ENCODE assay signal across 8 mouse cellular contexts in genomic region chr7:112085062-112085461, GRCm38 (mm10).
A peak's percentile ranks its signal among the peaks of the same experiment; 100 is the strongest.
DNase-seq lines count a peak whose midpoint lies in the region; ATAC-seq and TF ChIP-seq lines count a peak whose summit lies in the region.

No protein-coding gene starts in this region.

- peak; percentile 92 for DNase-seq in adrenal gland, postnatal 10 days
- DNase-seq in embryo, embryonic 11.5 days (ENCODE audit: low read depth, low spot score), result peak; percentile 73
- peak; percentile 62 for DNase-seq in large intestine, adult 2 months (ENCODE audit: low read depth, low spot score)
- peak; percentile 93 for DNase-seq in lung, embryonic 14.5 days
- peak; percentile 88 to 91 for DNase-seq in right cerebral cortex, adult 2 months (ENCODE audit: low spot score in 2 of 2)
- peak; percentile 91 for DNase-seq in urinary bladder, postnatal 14 days (ENCODE audit: low spot score)

- peak; percentile 91 for ATAC-seq in granulocyte monocyte progenitor cell, adult 5-6 weeks (replicated peaks; ENCODE audit: poor library complexity, severe bottlenecking)
- ATAC-seq in lung, embryonic 14.5 days (ENCODE audit: insufficient read depth), result no peak; the same call in 1 of the 2 replicates

- no peaks in the 10 kb centered on the region for H3K27me3 ChIP-seq in E14TG2a.4 (ENCODE audit: insufficient read depth, low read length)
- no peaks in the 10 kb centered on the region for H3K27me3 ChIP-seq in lung, embryonic 14.5 days (ENCODE audit: insufficient read depth, low read length)

- H3K4me3 ChIP-seq in E14TG2a.4 (replicated peaks; ENCODE audit: low read length), result no peak overlapping the region
- no peak overlapping the region for H3K4me3 ChIP-seq in lung, embryonic 14.5 days (ENCODE audit: low read depth, low read length)

- H3K4me2 ChIP-seq in lung, embryonic 14.5 days, result no peak overlapping the region

- no peaks in the 10 kb centered on the region for H3K9me3 ChIP-seq in E14TG2a.4 (ENCODE audit: low read length)
- no peaks in the 10 kb centered on the region for H3K9me3 ChIP-seq in lung, embryonic 14.5 days (ENCODE audit: low read depth, low read length)

- 24% methylated on average over 4 of the region's 4 CpGs for WGBS in large intestine, adult 2 months
- WGBS in lung, embryonic 14.5 days, result 32% methylated on average over 4 of the region's 4 CpGs

- H3K36me3 ChIP-seq in E14TG2a.4 (ENCODE audit: insufficient read depth, low read length), result peaks cover 23% of the 10 kb centered on the region
- H3K36me3 ChIP-seq in lung, embryonic 14.5 days (ENCODE audit: insufficient read depth), result peaks cover 71% of the 10 kb centered on the region

- H3K4me1 ChIP-seq in E14TG2a.4 (replicated peaks; ENCODE audit: low read depth, low read length), result no peaks in the 10 kb centered on the region
- no peaks in the 10 kb centered on the region for H3K4me1 ChIP-seq in lung, embryonic 14.5 days (ENCODE audit: insufficient read depth)

- H3K9ac ChIP-seq in lung, embryonic 14.5 days, result no peak overlapping the region

- no peak overlapping the region for H3K27ac ChIP-seq in lung, embryonic 14.5 days (ENCODE audit: low read depth)

- TF ChIP-seq CTCF in E14TG2a.4 (conservative IDR thresholded peaks at IDR 0.05; ENCODE audit: low read length), result peak; percentile 77
- peak; percentile 94 for TF ChIP-seq CTCF in lung, embryonic 14.5 days (IDR thresholded peaks at IDR 0.05; ENCODE audit: low read depth)
